Mouse (Mus musculus): ENCODE measurements at regions not wholly inside any gene's neighbourhood (a gene's known extent, or its start where the extent isn't known, plus 50 kb on each side); places are given as distances from the start of the nearest gene placed in this dataset.
"Not testable (repeated sequence)": the region's sequence is repeated elsewhere in the genome, so short reads cannot be mapped to it uniquely, and the experiment has no call there.

DNA sequence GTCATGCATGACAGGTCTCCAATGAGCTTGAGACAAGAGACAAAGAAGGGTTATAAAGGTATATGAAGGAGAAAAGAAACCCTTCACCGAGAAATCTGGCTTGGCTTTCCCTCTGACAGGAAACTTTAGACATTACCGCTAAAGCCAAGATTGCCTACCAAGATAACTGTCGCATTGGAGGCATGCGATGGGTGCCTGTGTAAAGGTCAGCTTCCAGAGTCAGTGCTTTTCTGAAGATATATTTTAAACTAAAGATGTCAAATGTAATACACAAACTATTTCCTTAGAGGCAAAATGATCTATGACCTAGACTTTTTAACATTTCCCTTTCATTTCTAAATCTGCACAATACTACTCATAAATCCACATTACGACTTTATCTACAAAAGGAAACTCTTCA, 135.6 kb downstream of the Akr1d1 start:
- Histone ChIP-seq H3K4me2 (replicated peaks) (no peak overlapping the region), H3K27ac (no peak overlapping the region), H3K36me3 (no peaks in the 10 kb centered on the region), H3K27me3 (replicated peaks) (no peaks in the 10 kb centered on the region), H3K9ac (no peak overlapping the region), H3K4me3 (replicated peaks) (no peak overlapping the region), H3K9me3 (no peaks in the 10 kb centered on the region), H3K4me1 (replicated peaks) (no peaks in the 10 kb centered on the region)
- ATAC-seq = no peak
- WGBS = 73% methylated on average over 5 of the region's 5 CpGs

DNA sequence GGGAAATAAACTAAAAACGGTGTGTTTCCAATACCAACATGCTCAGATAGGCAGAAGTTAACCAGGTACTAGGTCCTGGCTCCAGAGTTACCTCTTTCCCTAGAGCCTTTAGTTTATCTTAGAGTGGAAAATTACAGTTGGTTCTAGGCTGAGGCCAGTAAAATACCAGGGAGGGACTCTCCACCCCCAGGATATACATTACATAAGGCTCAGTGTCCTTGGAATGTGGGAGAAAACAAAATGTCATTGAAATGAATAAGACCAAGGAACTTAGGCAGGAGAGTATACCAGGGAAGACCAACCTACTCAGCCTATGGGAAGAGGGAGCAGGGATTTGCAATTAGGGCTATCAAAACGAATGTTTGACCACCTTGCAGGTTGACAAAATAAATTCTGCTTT, 139.4 kb downstream of the Akr1d1 start:
- no peak overlapping the region for H3K4me2 ChIP-seq (replicated peaks)
- no peaks in the 10 kb centered on the region for H3K27me3 ChIP-seq (replicated peaks)
- no peaks in the 10 kb centered on the region for H3K36me3 ChIP-seq
- H3K4me1 ChIP-seq (replicated peaks) = no peaks in the 10 kb centered on the region
- 58% methylated on average over 2 of the region's 2 CpGs for WGBS
- ATAC-seq = no peak
- no peak overlapping the region for H3K27ac ChIP-seq
- no peak overlapping the region for H3K9ac ChIP-seq
- no peaks in the 10 kb centered on the region for H3K9me3 ChIP-seq
- no peak overlapping the region for H3K4me3 ChIP-seq (replicated peaks)

DNA sequence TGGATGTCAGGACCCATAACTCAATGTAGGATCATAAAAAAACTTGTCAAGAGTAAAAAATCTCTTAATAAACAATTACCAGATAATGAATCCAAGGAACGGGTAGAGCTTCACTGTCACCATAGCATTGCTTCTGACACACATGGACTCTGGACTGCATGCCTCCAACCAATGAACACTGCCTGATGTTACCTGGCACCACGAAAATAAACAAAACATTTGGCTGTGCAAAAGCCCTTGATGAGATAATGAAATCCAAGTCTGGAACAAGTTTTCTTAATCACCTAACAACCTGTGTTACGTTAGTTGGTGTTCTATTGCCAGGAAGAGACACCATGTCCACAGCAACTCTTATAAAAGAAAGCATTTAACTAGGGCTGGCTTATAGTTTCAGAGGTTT, 140.7 kb downstream of the Akr1d1 start:
- Histone ChIP-seq H3K27me3 (replicated peaks) (no peaks in the 10 kb centered on the region), H3K4me2 (replicated peaks) (no peak overlapping the region), H3K27ac (no peak overlapping the region), H3K9ac (no peak overlapping the region), H3K9me3 (no peaks in the 10 kb centered on the region), H3K4me1 (replicated peaks) (no peaks in the 10 kb centered on the region), H3K36me3 (no peaks in the 10 kb centered on the region), H3K4me3 (replicated peaks) (no peak overlapping the region)
- no peak for ATAC-seq
- 81% methylated on average over 3 of the region's 3 CpGs for WGBS

DNA sequence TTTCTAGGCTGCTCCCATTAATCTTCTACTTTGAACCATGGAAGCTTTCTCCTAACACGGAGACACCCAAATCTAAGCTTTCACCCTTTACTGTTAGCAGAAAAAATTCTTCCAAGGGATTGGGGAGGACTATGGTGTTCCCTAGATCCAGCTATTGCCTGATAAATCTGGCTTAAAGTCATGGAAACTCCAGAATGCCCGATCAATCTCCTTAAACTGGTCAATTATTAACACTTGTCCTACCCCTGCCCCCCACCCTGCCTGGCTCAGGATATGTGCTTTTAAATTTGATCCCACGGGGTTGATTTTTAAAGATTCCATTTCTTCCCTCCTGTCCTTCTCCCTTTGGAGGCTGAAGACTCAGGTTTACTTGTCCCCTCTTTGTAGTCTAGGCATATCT, 149.9 kb downstream of the Akr1d1 start:
- 41% methylated on average over 3 of the region's 3 CpGs for WGBS
- Histone ChIP-seq H3K27ac (no peak overlapping the region), H3K36me3 (no peaks in the 10 kb centered on the region), H3K4me1 (replicated peaks) (no peaks in the 10 kb centered on the region), H3K27me3 (replicated peaks) (no peaks in the 10 kb centered on the region), H3K9me3 (no peaks in the 10 kb centered on the region), H3K4me2 (replicated peaks) (no peak overlapping the region), H3K4me3 (replicated peaks) (no peak overlapping the region), H3K9ac (no peak overlapping the region)
- ATAC-seq = no peak

DNA sequence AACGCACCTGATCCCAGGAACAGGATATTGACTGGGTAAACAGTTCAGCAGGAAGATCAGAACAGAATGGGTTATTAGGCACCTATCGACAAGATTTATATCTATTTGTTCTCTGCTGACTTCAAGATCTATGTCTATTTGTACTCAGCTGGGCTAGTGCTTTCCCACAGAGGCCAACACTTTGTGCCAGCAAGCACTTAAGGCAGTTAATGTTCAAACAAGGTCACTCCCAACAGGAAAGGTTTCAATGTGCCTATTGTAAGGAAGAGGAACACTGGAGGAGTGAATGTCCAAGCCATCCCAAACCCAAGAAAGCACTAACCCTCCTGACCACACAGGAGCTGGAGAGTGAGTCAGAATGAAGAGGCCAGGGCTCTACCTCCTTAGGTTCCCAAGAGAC, 151.4 kb downstream of the Akr1d1 start:
- H3K9ac ChIP-seq = not testable (repeated sequence)

DNA sequence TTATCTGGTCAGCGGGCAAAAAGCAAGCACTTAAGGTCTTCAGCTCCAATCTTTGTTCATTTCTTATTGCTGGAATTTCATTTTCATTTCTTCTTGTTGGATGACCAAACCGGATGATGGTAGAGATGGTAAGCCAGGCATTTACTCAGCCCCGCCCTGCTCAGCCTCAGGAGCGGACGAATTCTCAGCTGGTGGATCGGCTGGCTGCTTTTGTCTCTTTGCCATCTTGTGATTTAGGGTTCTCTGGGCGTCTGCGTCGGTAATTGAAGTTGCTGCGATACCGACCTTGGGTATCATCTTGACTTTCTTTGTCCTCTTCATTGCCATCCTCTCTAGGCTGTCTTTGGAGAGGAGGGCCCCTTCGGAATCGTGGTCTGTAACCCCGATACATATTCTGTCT, 156.1 kb downstream of the Akr1d1 start:
- no peak overlapping the region for H3K4me3 ChIP-seq (replicated peaks)
- 96% methylated on average over 14 of the region's 14 CpGs for WGBS
- no peaks in the 10 kb centered on the region for H3K27me3 ChIP-seq (replicated peaks)
- H3K4me2 ChIP-seq (replicated peaks) = no peak overlapping the region
- H3K36me3 ChIP-seq = no peaks in the 10 kb centered on the region
- no peak overlapping the region for H3K27ac ChIP-seq
- no peak overlapping the region for H3K9ac ChIP-seq
- H3K9me3 ChIP-seq = no peaks in the 10 kb centered on the region
- no peaks in the 10 kb centered on the region for H3K4me1 ChIP-seq (replicated peaks)
- ATAC-seq = no peak

More for the DNA sequence above, 151.4 kb downstream of the Akr1d1 start:
- H3K27me3 ChIP-seq (replicated peaks); H3K4me2 ChIP-seq (replicated peaks); H3K4me3 ChIP-seq (replicated peaks); H3K27ac ChIP-seq; H3K9me3 ChIP-seq; H3K4me1 ChIP-seq (replicated peaks); H3K36me3 ChIP-seq: not testable (repeated sequence)
- peak; percentile 15; the same call in 1 of the 2 replicates for ATAC-seq
- WGBS = 52% methylated on average over 2 of the region's 2 CpGs

DNA sequence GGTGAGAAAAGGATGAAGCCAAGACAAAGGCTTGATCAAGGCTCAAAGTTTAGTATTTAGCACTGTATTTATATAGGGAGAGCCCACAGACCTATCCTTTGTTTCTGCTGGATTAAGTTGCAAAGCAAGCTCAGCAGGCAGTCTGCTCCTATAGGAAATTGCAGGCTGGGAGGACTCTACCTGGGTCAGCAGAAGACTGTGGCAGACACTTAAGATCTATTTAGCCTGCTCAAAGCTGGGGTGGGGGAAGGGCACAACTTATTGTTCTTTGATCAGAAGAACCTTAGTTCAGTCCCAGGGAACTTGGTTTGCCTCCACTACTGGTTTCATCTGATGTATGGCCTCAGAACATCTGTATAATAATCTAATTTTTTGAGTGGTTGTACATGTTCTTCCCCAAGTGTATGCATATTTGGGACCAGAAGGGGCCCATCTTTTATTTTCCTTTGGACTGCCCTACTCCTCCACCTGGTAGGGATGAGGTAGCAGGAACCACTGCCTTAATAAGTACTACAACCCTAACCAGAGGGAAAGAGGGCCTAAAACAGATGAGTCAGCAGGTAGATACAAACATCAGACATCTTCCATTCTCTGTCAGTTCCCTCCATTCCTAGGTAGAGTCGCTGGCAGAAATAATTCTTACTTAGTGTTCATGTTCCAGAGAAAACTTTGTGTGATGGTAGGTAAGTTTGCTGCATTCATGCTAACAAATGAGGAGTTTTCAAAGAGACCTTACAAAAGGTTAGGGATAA, 159.1 kb downstream of the Akr1d1 start:
- no peaks in the 10 kb centered on the region for H3K9me3 ChIP-seq
- H3K27me3 ChIP-seq (replicated peaks) = no peaks in the 10 kb centered on the region
- H3K27ac ChIP-seq = no peak overlapping the region
- no peak overlapping the region for H3K4me2 ChIP-seq (replicated peaks)
- H3K36me3 ChIP-seq = no peaks in the 10 kb centered on the region
- WGBS = 42% methylated on average over 1 of the region's 1 CpGs
- no peak overlapping the region for H3K9ac ChIP-seq
- no peak overlapping the region for H3K4me3 ChIP-seq (replicated peaks)
- no peaks in the 10 kb centered on the region for H3K4me1 ChIP-seq (replicated peaks)
- ATAC-seq = no peak

DNA sequence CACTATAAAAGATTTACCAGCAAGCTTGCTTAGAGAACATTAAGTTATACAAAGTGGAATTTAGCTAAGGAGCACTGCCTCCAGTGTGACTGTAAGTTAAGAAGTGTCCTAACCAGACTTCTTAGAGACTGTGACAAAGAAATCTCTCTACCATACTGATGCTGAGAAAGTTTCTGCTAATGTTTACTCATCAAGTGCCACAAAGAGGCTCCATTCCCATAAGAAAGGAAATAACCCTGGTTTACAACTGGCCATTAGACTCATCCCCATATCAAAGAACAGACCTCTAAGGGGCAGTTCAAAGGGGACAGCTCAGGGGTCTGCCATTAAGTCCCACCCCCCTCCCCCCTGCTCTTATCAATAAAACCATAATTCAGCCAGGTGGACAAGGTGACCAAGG, 159.7 kb downstream of the Akr1d1 start:
- H3K27ac ChIP-seq = no peak overlapping the region
- H3K9me3 ChIP-seq = no peaks in the 10 kb centered on the region
- no peak overlapping the region for H3K9ac ChIP-seq
- H3K4me2 ChIP-seq (replicated peaks) = no peak overlapping the region
- H3K4me3 ChIP-seq (replicated peaks) = no peak overlapping the region
- H3K27me3 ChIP-seq (replicated peaks) = no peaks in the 10 kb centered on the region
- H3K36me3 ChIP-seq = no peaks in the 10 kb centered on the region
- H3K4me1 ChIP-seq (replicated peaks) = no peaks in the 10 kb centered on the region
- no peak for ATAC-seq

DNA sequence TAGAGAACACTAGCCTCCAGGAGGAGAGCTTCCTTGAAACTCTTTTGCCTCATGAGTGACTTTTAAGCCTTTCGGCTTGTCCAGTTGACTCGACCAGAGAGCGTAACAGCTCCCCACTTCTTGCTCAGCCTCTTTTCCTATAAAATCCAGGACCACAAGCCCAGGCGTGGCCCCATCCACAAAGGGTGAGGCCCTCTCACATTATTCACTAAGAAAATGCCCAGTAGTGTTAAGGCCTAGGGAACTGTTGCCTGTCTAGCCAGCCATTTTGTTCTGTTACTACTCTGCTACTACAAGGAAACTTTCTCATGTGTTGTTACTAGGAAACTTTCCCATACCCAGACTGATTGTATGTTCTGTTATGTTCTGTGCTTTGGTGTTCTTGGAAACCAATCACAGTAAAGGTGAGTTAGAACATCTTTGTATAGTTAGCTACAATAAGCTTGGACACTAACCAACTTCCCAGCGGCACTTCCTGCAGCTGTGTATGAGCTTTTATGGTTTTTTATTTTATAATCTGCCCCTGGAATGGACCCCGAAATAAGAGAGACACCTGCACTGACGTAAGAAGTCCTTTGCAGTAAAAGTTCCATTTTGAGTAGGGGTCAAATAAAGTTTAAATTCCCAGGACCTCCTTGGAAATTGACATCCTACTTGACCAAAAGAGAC, 162.1 kb downstream of the Akr1d1 start:
- H3K4me1 ChIP-seq (replicated peaks) = no peaks in the 10 kb centered on the region
- no peaks in the 10 kb centered on the region for H3K36me3 ChIP-seq
- WGBS = 89% methylated on average over 7 of the region's 7 CpGs
- ATAC-seq = no peak
- no peak overlapping the region for H3K4me2 ChIP-seq (replicated peaks)
- H3K4me3 ChIP-seq (replicated peaks) = no peak overlapping the region
- no peak overlapping the region for H3K27ac ChIP-seq
- H3K27me3 ChIP-seq (replicated peaks) = no peaks in the 10 kb centered on the region
- no peaks in the 10 kb centered on the region for H3K9me3 ChIP-seq
- no peak overlapping the region for H3K9ac ChIP-seq

DNA sequence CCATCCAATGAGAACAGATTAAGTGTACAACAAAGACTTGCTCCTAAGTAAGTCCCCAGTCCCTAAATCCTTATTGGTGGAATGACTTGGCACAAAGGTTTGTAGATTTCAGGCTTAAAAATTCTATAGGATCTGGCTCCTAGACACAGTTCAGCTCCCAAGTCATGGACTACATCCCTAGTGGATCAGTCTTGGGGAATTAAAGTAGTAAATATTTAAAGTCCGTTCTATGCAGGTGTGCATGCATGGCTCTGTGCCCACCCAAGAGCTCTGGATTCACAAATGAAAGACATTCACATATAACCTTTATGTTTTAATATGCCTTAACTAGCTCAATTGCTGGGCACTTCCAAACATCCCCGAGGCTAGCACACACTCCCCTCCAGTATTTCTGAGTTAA, 162.8 kb downstream of the Akr1d1 start:
- ATAC-seq = no peak
- WGBS = 84% methylated on average over 2 of the region's 2 CpGs

DNA sequence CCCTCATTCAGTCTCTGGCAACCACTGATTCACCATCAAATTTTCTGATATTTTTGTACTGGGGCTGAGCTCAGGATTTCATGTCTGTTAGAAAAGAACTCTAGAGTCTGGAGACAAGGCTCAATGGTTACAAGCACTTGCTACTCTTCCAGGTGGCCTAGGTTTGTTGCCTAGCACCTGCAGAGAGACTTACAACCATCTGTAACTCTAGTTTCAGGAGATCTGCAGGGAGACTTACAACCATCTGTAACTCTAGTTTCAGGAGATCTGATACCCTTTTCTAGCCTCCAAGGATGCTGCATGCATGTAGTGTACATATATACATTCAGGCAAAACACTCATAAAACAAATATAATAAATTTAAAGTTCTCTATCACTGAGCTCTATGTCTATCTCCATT, 166.1 kb downstream of the Akr1d1 start:
- H3K27ac ChIP-seq = no peak overlapping the region
- no peaks in the 10 kb centered on the region for H3K4me1 ChIP-seq (replicated peaks)
- no peak overlapping the region for H3K4me3 ChIP-seq (replicated peaks)
- no peak overlapping the region for H3K4me2 ChIP-seq (replicated peaks)
- ATAC-seq = no peak
- H3K27me3 ChIP-seq (replicated peaks) = no peaks in the 10 kb centered on the region
- no peaks in the 10 kb centered on the region for H3K36me3 ChIP-seq
- H3K9me3 ChIP-seq = no peaks in the 10 kb centered on the region
- H3K9ac ChIP-seq = no peak overlapping the region

More for the DNA sequence above, 162.8 kb downstream of the Akr1d1 start:
- H3K4me3 ChIP-seq (replicated peaks) = no peak overlapping the region
- H3K27me3 ChIP-seq (replicated peaks) = no peaks in the 10 kb centered on the region
- H3K4me1 ChIP-seq (replicated peaks) = no peaks in the 10 kb centered on the region
- H3K36me3 ChIP-seq = no peaks in the 10 kb centered on the region
- no peak overlapping the region for H3K9ac ChIP-seq
- H3K27ac ChIP-seq = no peak overlapping the region
- H3K4me2 ChIP-seq (replicated peaks) = no peak overlapping the region
- no peaks in the 10 kb centered on the region for H3K9me3 ChIP-seq

DNA sequence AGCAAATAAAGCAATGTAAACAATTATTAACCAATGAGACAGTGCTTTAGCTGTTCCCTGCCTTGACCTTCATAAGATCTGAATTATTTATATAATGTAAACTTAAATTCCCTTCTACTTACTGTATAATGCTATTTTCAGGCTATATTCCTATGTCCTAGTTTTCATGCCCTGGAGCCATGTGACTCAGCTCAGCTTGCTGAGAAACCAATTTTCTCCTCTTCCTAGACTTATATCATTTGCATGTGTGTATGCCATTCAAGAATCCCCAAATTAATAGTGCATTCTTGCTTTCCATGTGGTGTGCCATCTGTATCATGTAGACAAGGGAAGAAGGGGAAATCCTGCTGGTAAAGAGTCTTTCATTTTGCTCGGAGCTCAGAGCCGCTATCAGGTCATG, 166.7 kb upstream of the Trim24 start:
- WGBS = 97% methylated on average over 2 of the region's 2 CpGs
- Histone ChIP-seq H3K4me2 (replicated peaks) (no peak overlapping the region), H3K4me3 (replicated peaks) (no peak overlapping the region), H3K27ac (no peak overlapping the region), H3K4me1 (replicated peaks) (no peaks in the 10 kb centered on the region), H3K27me3 (replicated peaks) (no peaks in the 10 kb centered on the region), H3K9ac (no peak overlapping the region), H3K9me3 (no peaks in the 10 kb centered on the region), H3K36me3 (no peaks in the 10 kb centered on the region)
- no peak for ATAC-seq

DNA sequence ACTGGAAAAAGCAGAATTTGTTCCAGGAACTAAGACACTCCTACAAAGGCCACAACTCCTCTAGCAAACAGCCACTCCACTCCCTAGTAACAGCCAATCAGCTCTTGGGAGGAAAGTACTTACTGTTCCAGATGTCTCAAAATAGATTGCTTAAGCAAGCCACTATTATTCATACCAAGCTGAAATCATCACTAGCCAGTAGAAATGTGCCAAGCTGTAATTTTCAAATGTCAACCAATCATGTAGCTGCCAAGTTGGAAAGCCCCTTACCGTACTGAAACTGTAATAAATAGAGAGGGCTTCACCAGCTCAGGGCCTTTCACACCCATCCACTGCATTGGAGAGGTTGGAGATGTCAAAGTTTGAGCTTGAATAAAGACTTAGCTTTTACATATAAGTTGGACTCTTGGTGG, 164.9 kb upstream of the Trim24 start:
- H3K27ac ChIP-seq = no peak overlapping the region
- no peaks in the 10 kb centered on the region for H3K9me3 ChIP-seq
- no peaks in the 10 kb centered on the region for H3K27me3 ChIP-seq (replicated peaks)
- no peak for ATAC-seq
- H3K4me1 ChIP-seq (replicated peaks) = no peaks in the 10 kb centered on the region
- WGBS = 75% methylated on average over 1 of the region's 1 CpGs
- no peak overlapping the region for H3K4me2 ChIP-seq (replicated peaks)
- H3K4me3 ChIP-seq (replicated peaks) = no peak overlapping the region
- no peaks in the 10 kb centered on the region for H3K36me3 ChIP-seq
- no peak overlapping the region for H3K9ac ChIP-seq
